Mouse (Mus musculus): Measurements from ENCODE around the gene Rnls. TPM values are rescaled to one million over a fixed set of nuclear protein-coding genes. Genes with fewer than 3 reads are reported as not detected.

Gene Rnls
- total and polyA plus RNA-seq, 3 experiments: 1.7 to 3.7 (median 2.8) TPM

- Histone ChIP-seq H3K4me2 (ENCODE audit: insufficient read depth, low read depth, poor library complexity, severe bottlenecking) (no peak overlapping the region), H3K4me1 (ENCODE audit: control insufficient read depth in 1 of 2, insufficient read depth in 2 of 2) (no peaks in the 10 kb centered on the region), H3K36me3 (replicated peaks in 1 of 2; ENCODE audit: control insufficient read depth in 1 of 2, insufficient read depth in 1 of 2, low read length in 1 of 2) (no peaks in the 10 kb centered on the region), H3K9me3 (replicated peaks; ENCODE audit: low read length) (no peaks in the 10 kb centered on the region), H3K79me2 (replicated peaks; ENCODE audit: control insufficient read depth, extremely low read depth, insufficient read depth, poor library complexity, severe bottlenecking) (no peaks in the 10 kb centered on the region), H3K4me3 (replicated peaks in 1 of 3; ENCODE audit: low read depth in 2 of 3, low read length in 2 of 3, poor library complexity in 1 of 3) (no peak overlapping the region), H3K27ac (ENCODE audit: insufficient read depth, low read depth) (no peak overlapping the region), H3K9ac (ENCODE audit: insufficient read depth, low read depth) (no peak overlapping the region), H3K27me3 (replicated peaks) (no peaks in the 10 kb centered on the region)
- TF ChIP-seq MXI1 (IDR thresholded peaks at IDR 0.05; ENCODE audit: low read depth, low read length) (no peak), POLR2AphosphoS2 (IDR thresholded peaks at IDR 0.05; ENCODE audit: low read depth, low read length) (no peak), JUND (conservative IDR thresholded peaks at IDR 0.05; ENCODE audit: low read depth, low read length) (0 out of 2 replicates have a peak, but pooled peaks have one; percentile 7), RAD21 (IDR thresholded peaks at IDR 0.05; ENCODE audit: low read depth, low read length) (peak; percentile 94), POLR2A (IDR thresholded peaks at IDR 0.05; ENCODE audit: low read depth, low read length) (no peak), EP300 (IDR thresholded peaks at IDR 0.05; ENCODE audit: low read length) (no peak), PAX5 (IDR thresholded peaks at IDR 0.05; ENCODE audit: low read length) (no peak), USF2 (conservative IDR thresholded peaks at IDR 0.05; ENCODE audit: low read depth, low read length) (no peak), CTCF (conservative IDR thresholded peaks at IDR 0.05 in 1 of 2, IDR thresholded peaks at IDR 0.05 in 1 of 2; ENCODE audit: low read depth in 2 of 2, low read length in 2 of 2) (peak in 1 of 2 experiments; percentile 77; a peak in 3 of 4 replicates), E2F4 (IDR thresholded peaks at IDR 0.05; ENCODE audit: insufficient replicate concordance, low read depth, low read length) (no peak), ZMIZ1 (IDR thresholded peaks at IDR 0.05; ENCODE audit: low read depth, low read length) (no peak), CHD1 (IDR thresholded peaks at IDR 0.05; ENCODE audit: low read depth, low read length) (no peak), ZC3H11A (IDR thresholded peaks at IDR 0.05; ENCODE audit: low read depth, low read length) (peak; percentile 1; the same call in 1 of the 2 replicates), SMC3 (IDR thresholded peaks at IDR 0.05; ENCODE audit: low read depth, low read length) (peak; percentile 48), NELFE (IDR thresholded peaks at IDR 0.05; ENCODE audit: low read depth, low read length) (no peak), TCF12 (IDR thresholded peaks at IDR 0.05; ENCODE audit: low read depth, low read length) (no peak)
- dilution Hi-C loops (cut with MboI; ENCODE audit: extremely low pct_ligation_motif_present, extremely low pct_unique_long_range_greater_than_20kb, low sequenced_read_pairs): no loop called here
- DNase-seq (ENCODE audit: extremely low read depth): peak; percentile 39
- in situ Hi-C loops (cut with MboI; ENCODE audit: low pct_ligation_motif_present, low pct_unique_long_range_greater_than_20kb, low sequenced_read_pairs): no loop called here
Observed at GRCm38 (mm10) chr19:33380386-33380785, 11.7 kb downstream of the Rnls start.

GRCm38 (mm10) chr19:33368808-33369207, 23.3 kb downstream of the Rnls start:
- no peak for DNase-seq (ENCODE audit: extremely low read depth)
- Histone ChIP-seq H3K27me3 (replicated peaks) (no peaks in the 10 kb centered on the region), H3K4me2 (ENCODE audit: insufficient read depth, low read depth, poor library complexity, severe bottlenecking) (no peak overlapping the region), H3K9ac (ENCODE audit: insufficient read depth, low read depth) (no peak overlapping the region), H3K79me2 (replicated peaks; ENCODE audit: control insufficient read depth, extremely low read depth, insufficient read depth, poor library complexity, severe bottlenecking) (no peaks in the 10 kb centered on the region), H3K4me1 (ENCODE audit: control insufficient read depth in 1 of 2, insufficient read depth in 2 of 2) (no peaks in the 10 kb centered on the region), H3K27ac (ENCODE audit: insufficient read depth, low read depth) (no peak overlapping the region), H3K36me3 (replicated peaks in 1 of 2; ENCODE audit: control insufficient read depth in 1 of 2, insufficient read depth in 1 of 2, low read length in 1 of 2) (no peaks in the 10 kb centered on the region), H3K4me3 (replicated peaks in 1 of 3; ENCODE audit: low read depth in 2 of 3, low read length in 2 of 3, poor library complexity in 1 of 3) (no peak overlapping the region), H3K9me3 (replicated peaks; ENCODE audit: low read length) (no peaks in the 10 kb centered on the region)
- TF ChIP-seq ZKSCAN1 (IDR thresholded peaks at IDR 0.05; ENCODE audit: borderline replicate concordance, low read depth, low read length) (no peak), ZNF384 (IDR thresholded peaks at IDR 0.05; ENCODE audit: low read depth, low read length) (no peak), CHD2 (IDR thresholded peaks at IDR 0.05; ENCODE audit: low read length) (no peak), USF1 (IDR thresholded peaks at IDR 0.05; ENCODE audit: low read depth, low read length) (no peak), NELFE (IDR thresholded peaks at IDR 0.05; ENCODE audit: low read depth, low read length) (no peak), SMC3 (IDR thresholded peaks at IDR 0.05; ENCODE audit: low read depth, low read length) (no peak), EP300 (IDR thresholded peaks at IDR 0.05; ENCODE audit: low read length) (no peak), ETS1 (conservative IDR thresholded peaks at IDR 0.05; ENCODE audit: low read depth, low read length) (no peak), TCF12 (IDR thresholded peaks at IDR 0.05; ENCODE audit: low read depth, low read length) (no peak), MAX (IDR thresholded peaks at IDR 0.05; ENCODE audit: low read length) (no peak), E2F4 (IDR thresholded peaks at IDR 0.05; ENCODE audit: insufficient replicate concordance, low read depth, low read length) (no peak), POLR2AphosphoS2 (IDR thresholded peaks at IDR 0.05; ENCODE audit: low read depth, low read length) (no peak), BHLHE40 (IDR thresholded peaks at IDR 0.05; ENCODE audit: low read depth, low read length) (no peak), MEF2A (IDR thresholded peaks at IDR 0.05; ENCODE audit: borderline replicate concordance, low read depth, low read length) (no peak), MYC (IDR thresholded peaks at IDR 0.05; ENCODE audit: low read depth, low read length) (no peak), GABPA (IDR thresholded peaks at IDR 0.05; ENCODE audit: insufficient replicate concordance, low read depth, low read length) (no peak), ELF1 (IDR thresholded peaks at IDR 0.05; ENCODE audit: low read depth, low read length) (no peak), KAT2A (IDR thresholded peaks at IDR 0.05; ENCODE audit: insufficient replicate concordance, low read length) (no peak), RAD21 (IDR thresholded peaks at IDR 0.05; ENCODE audit: low read depth, low read length) (no peak), RCOR1 (conservative IDR thresholded peaks at IDR 0.05; ENCODE audit: low read depth, low read length) (no peak)
- in situ Hi-C loops (cut with MboI; ENCODE audit: low pct_ligation_motif_present, low pct_unique_long_range_greater_than_20kb, low sequenced_read_pairs): loop anchor here (10.0 to 25.0 kb wide), 2 partner anchors 132 to 654 kb away; no protein-coding TSS in a partner anchor
- dilution Hi-C loops (cut with MboI; ENCODE audit: extremely low pct_ligation_motif_present, extremely low pct_unique_long_range_greater_than_20kb, low sequenced_read_pairs): no loop called here

Measured in CH12.LX (cell line).